Comparison of ENCODE assay signal across 8 mouse cellular contexts in the genomic region with DNA sequence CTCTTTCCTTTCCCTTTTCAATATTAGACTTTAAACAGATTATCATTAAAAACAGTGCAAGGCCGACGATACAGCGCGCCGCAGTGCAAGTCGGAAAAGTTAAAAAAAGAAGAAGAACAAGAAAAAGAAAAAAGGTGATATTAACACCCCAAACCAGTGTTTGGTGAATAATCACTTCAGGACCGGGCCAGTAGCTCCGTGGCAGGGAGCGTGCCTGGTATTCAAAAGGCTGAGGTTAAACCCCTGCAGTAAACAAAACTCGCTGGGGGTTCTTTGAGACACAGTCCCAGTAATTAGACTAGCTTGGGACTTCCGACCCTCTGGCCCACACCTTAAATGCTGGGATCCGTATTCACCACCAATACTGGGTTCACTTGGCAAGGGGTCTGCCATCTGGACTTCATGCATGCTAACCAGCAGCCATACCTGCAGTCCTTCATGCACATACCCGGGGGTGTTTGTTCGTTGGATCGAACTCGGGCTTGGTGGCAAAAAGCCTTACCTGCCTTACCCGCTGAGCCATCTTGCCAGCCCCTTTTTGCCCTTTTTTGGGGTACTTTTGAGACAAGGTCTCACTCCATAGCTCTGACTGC. TPM values are rescaled to one million over a fixed set of nuclear protein-coding genes. Genes with fewer than 3 reads are reported as not detected.
DNase-seq lines count a peak whose midpoint lies in the region; ATAC-seq and TF ChIP-seq lines count a peak whose summit lies in the region.

No protein-coding gene starts in this region.

- H3K27ac ChIP-seq in heart, embryonic 11.5 days (ENCODE audit: low read depth, low read length), result peak overlapping the region; percentile 62
- 0 out of 2 replicates have a peak overlapping the region, but pooled peaks have one; percentile 18 for H3K27ac ChIP-seq in hindbrain, embryonic 13.5 days
- peak overlapping the region; percentile 88 for H3K27ac ChIP-seq in midbrain, embryonic 10.5 days (replicated peaks)

- peaks cover 30% of the 10 kb centered on the region for H3K4me1 ChIP-seq in heart, embryonic 11.5 days (ENCODE audit: control insufficient read depth, insufficient read depth, low read length)
- peaks cover 88% of the 10 kb centered on the region for H3K4me1 ChIP-seq in G1E (ENCODE audit: insufficient read depth, low read depth, low read length)
- peaks cover 28% of the 10 kb centered on the region for H3K4me1 ChIP-seq in hindbrain, embryonic 13.5 days (replicated peaks)
- H3K4me1 ChIP-seq in midbrain, embryonic 10.5 days, result peaks cover 42% of the 10 kb centered on the region

- peak overlapping the region; percentile 8; the same call in 1 of the 2 replicates for H3K4me3 ChIP-seq in heart, embryonic 11.5 days (ENCODE audit: low read depth, low read length)
- peak overlapping the region; percentile 72; the same call in 1 of the 2 replicates for H3K4me3 ChIP-seq in G1E (ENCODE audit: low read depth, low read length)
- H3K4me3 ChIP-seq in hindbrain, embryonic 13.5 days, result peak overlapping the region; percentile 29; the same call in 1 of the 2 replicates
- peak overlapping the region; percentile 47 for H3K4me3 ChIP-seq in midbrain, embryonic 10.5 days

- H3K4me2 ChIP-seq in heart, embryonic 11.5 days, result peak overlapping the region; percentile 62
- peak overlapping the region; percentile 62 for H3K4me2 ChIP-seq in hindbrain, embryonic 13.5 days

- intact Hi-C loops in heart, postnatal 36 days (cut with DNase I), result no loop called here

- DNase-seq in heart, postnatal 36 days, result no peak
- no peak for DNase-seq in G1E (ENCODE audit: low spot score)
- DNase-seq in midbrain, embryonic 10.5 days (ENCODE audit: low spot score), result no peak
- no peak for DNase-seq in right cerebral cortex, postnatal 25 days
- DNase-seq in thymus, postnatal 10 days (ENCODE audit: low spot score in 2 of 2), result no peak
- DNase-seq in c-Kit-positive CD71-positive TER-119-positive erythroid progenitor cells, embryonic 14.5 days (ENCODE audit: low spot score), result no peak

- ATAC-seq in heart, embryonic 11.5 days (replicated peaks; ENCODE audit: insufficient number of reproducible peaks, low FRiP score, low TSS enrichment), result no peak
- no peak for ATAC-seq in G1E (ENCODE audit: extremely low read depth, insufficient number of reproducible peaks, low FRiP score, poor library complexity, severe bottlenecking)
- ATAC-seq in hindbrain, embryonic 13.5 days (ENCODE audit: low FRiP score), result no peak

- no peaks in the 10 kb centered on the region for H3K27me3 ChIP-seq in heart, embryonic 11.5 days (ENCODE audit: control insufficient read depth, insufficient read depth, low read length)
- no peaks in the 10 kb centered on the region; the same call in 1 of the 2 replicates for H3K27me3 ChIP-seq in G1E (ENCODE audit: insufficient read depth, low read length)
- peaks cover 17% of the 10 kb centered on the region; the same call in 1 of the 2 replicates for H3K27me3 ChIP-seq in hindbrain, embryonic 13.5 days
- peaks cover 50% of the 10 kb centered on the region for H3K27me3 ChIP-seq in midbrain, embryonic 10.5 days (ENCODE audit: low read depth, poor library complexity, severe bottlenecking)

- 16% methylated on average over 17 of the region's 17 CpGs for WGBS in heart, embryonic 11.5 days (ENCODE audit: insufficient replicate concordance)
- 12% methylated on average over 17 of the region's 17 CpGs for WGBS in hindbrain, embryonic 13.5 days
- WGBS in midbrain, embryonic 10.5 days, result 7% methylated on average over 17 of the region's 17 CpGs

- TF ChIP-seq CTCF in G1E (IDR thresholded peaks at IDR 0.05; ENCODE audit: low read depth, low read length), result no peak

- no peaks in the 10 kb centered on the region for H3K9me3 ChIP-seq in heart, embryonic 11.5 days (replicated peaks; ENCODE audit: control insufficient read depth, low read length)
- no peaks in the 10 kb centered on the region for H3K9me3 ChIP-seq in G1E (replicated peaks)
- no peaks in the 10 kb centered on the region for H3K9me3 ChIP-seq in hindbrain, embryonic 13.5 days
- no peaks in the 10 kb centered on the region for H3K9me3 ChIP-seq in midbrain, embryonic 10.5 days (replicated peaks)

- no peaks in the 10 kb centered on the region for H3K36me3 ChIP-seq in heart, embryonic 11.5 days (ENCODE audit: control insufficient read depth, insufficient read depth, low read length)
- H3K36me3 ChIP-seq in G1E (replicated peaks), result no peaks in the 10 kb centered on the region
- no peaks in the 10 kb centered on the region for H3K36me3 ChIP-seq in hindbrain, embryonic 13.5 days
- H3K36me3 ChIP-seq in midbrain, embryonic 10.5 days, result no peaks in the 10 kb centered on the region

- peak overlapping the region; percentile 34 for H3K9ac ChIP-seq in heart, embryonic 11.5 days (ENCODE audit: low read depth, low read length)
- peak overlapping the region; percentile 63; the same call in 1 of the 2 replicates for H3K9ac ChIP-seq in hindbrain, embryonic 13.5 days

RNA-seq across cellular contexts. Expression of a gene that starts 37.8 kb away (rescaled TPM):
- 1.2 and 2.3 TPM in 2 replicates for polyA plus RNA-seq in heart, embryonic 11.5 days (2014; fragmentation: Nextera tagmentation; extraction: Ambion mirVana)
- total RNA-seq in heart, postnatal 36 days (2021), result 1 to 10 TPM; 3.5 to 4.5 TPM
- total RNA-seq in G1E (2014; fragmentation: Nextera tagmentation) (not detected in 2 replicates), G1E (2017) (0.41 and 0.60 TPM in 2 replicates)
- 0.08 and 0.22 TPM in 2 replicates for polyA plus RNA-seq in G1E (2012)
- 3.8 and 5.3 TPM in 2 replicates for polyA plus RNA-seq in hindbrain, embryonic 13.5 days (2015; fragmentation: Nextera tagmentation; extraction: Ambion mirVana)
- polyA plus RNA-seq in midbrain, embryonic 10.5 days (2016; fragmentation: Nextera tagmentation; extraction: Ambion mirVana), result 3.8 and 4.1 TPM in 2 replicates

RNA-seq across cellular contexts. Expression of a gene that starts 50.8 kb away (rescaled TPM):
- polyA plus RNA-seq in heart, embryonic 11.5 days (2014; fragmentation: Nextera tagmentation; extraction: Ambion mirVana), result 266 and 306 TPM in 2 replicates
- total RNA-seq in heart, postnatal 36 days (2021), result 100 to 1,000 TPM; 201 to 211 TPM
- total RNA-seq in G1E (2014; fragmentation: Nextera tagmentation) (82.9 and 101 TPM in 2 replicates), G1E (2017) (78.7 and 86.7 TPM in 2 replicates)
- polyA plus RNA-seq in G1E (2012), result 175 and 181 TPM in 2 replicates
- 423 TPM in 2 replicates for polyA plus RNA-seq in hindbrain, embryonic 13.5 days (2015; fragmentation: Nextera tagmentation; extraction: Ambion mirVana)
- 277 and 318 TPM in 2 replicates for polyA plus RNA-seq in midbrain, embryonic 10.5 days (2016; fragmentation: Nextera tagmentation; extraction: Ambion mirVana)

Comparison
In these comparisons a context has a peak if more than half of its experiments do, and no peak if none do; other contexts are left out.
1. H3K27ac ChIP-seq: peak in every context shown above with its lines; median percentile 88 in midbrain, embryonic 10.5 days; 62 in heart, embryonic 11.5 days; 18 in hindbrain, embryonic 13.5 days.
2. H3K4me3 ChIP-seq: peak in every context shown above with its lines; median percentile 72 in G1E; 47 in midbrain, embryonic 10.5 days; 29 in hindbrain, embryonic 13.5 days; 8 in heart, embryonic 11.5 days.